Mouse (Mus musculus): ENCODE results near the gene Speer4c.
"Not testable (repeated sequence)": the region's sequence is repeated elsewhere in the genome, so short reads cannot be mapped to it uniquely, and the experiment has no call there.

- not testable (repeated sequence) for TF ChIP-seq CTCF (IDR thresholded peaks at IDR 0.05; ENCODE audit: borderline replicate concordance, control insufficient read depth, extremely low read depth, insufficient read depth, low read length, poor library complexity); POLR2A (IDR thresholded peaks at IDR 0.05; ENCODE audit: control insufficient read depth, extremely low read depth, insufficient read depth, low read length, poor library complexity)
These were observed 11.2 kb downstream of the Speer4c start for GRCm38 (mm10) chr5:15702891-15703290.

Data from thymus, adult 2 months (tissue).